Mouse (Mus musculus): ENCODE measurements around the gene Ubox5. TPM values are rescaled to one million over a fixed set of nuclear protein-coding genes. Genes with fewer than 3 reads are reported as not detected.
"Not testable (repeated sequence)": the region's sequence is repeated elsewhere in the genome, so short reads cannot be mapped to it uniquely, and the experiment has no call there.

Ubox5 gene
- polyA plus RNA-seq, 1 experiment from 2014 or later: 13.6 TPM

DNA sequence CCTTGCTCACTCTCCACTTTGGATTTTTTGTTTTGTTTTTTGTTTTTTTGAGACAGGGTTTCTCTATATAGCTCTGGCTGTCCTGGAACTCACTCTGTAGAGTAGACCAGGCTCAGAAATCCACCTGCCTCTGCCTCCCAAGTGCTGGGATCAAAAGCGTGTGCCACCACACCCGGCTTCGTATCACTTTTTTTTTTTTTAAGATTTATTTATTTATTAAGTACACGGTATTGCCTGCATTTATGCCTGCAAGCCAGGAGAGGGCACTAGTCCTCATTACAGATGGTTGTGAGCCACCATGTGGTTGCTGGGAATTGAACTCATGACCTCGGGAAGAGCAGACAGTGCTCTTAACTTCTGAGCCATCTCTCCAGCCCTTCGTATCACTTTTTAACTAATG is 19.2 kb upstream of the Ubox5 start:
- H3K4me2 ChIP-seq; H3K9ac ChIP-seq; H3K4me3 ChIP-seq (replicated peaks); H3K4me1 ChIP-seq; H3K9me3 ChIP-seq (replicated peaks); H3K27ac ChIP-seq; ATAC-seq (replicated peaks; ENCODE audit: low FRiP score); H3K27me3 ChIP-seq: not testable (repeated sequence)
- peaks cover 39% of the 10 kb centered on the region for H3K36me3 ChIP-seq
- 84% methylated on average over 6 of the region's 6 CpGs for WGBS

DNA sequence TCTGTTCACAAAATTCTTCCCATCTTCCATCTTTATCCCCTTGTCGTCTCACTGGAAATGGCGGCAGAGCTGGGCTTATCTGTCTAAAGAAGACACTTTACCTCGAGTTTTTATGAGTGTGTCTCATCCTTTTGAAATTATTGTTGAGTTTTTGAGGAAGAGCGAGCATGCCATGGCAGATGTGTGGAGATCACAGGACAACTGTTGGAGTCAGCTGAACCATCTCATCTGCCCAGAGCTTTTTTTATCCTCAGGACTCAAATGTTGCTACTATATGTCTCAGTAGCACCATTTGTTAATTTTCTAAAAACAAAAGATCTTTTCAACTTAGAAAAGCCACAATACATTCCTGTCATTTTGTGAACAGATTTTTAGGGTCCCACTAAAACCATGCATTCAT is 15.4 kb upstream of the Ubox5 start:
- Histone ChIP-seq H3K9me3 (replicated peaks) (no peaks in the 10 kb centered on the region), H3K9ac (no peak overlapping the region), H3K4me1 (peaks cover 15% of the 10 kb centered on the region), H3K4me3 (replicated peaks) (no peak overlapping the region), H3K27me3 (no peaks in the 10 kb centered on the region), H3K4me2 (no peak overlapping the region), H3K27ac (no peak overlapping the region), H3K36me3 (peaks cover 8% of the 10 kb centered on the region)
- 82% methylated on average over 4 of the region's 4 CpGs for WGBS
- no peak for ATAC-seq (replicated peaks; ENCODE audit: low FRiP score)

DNA sequence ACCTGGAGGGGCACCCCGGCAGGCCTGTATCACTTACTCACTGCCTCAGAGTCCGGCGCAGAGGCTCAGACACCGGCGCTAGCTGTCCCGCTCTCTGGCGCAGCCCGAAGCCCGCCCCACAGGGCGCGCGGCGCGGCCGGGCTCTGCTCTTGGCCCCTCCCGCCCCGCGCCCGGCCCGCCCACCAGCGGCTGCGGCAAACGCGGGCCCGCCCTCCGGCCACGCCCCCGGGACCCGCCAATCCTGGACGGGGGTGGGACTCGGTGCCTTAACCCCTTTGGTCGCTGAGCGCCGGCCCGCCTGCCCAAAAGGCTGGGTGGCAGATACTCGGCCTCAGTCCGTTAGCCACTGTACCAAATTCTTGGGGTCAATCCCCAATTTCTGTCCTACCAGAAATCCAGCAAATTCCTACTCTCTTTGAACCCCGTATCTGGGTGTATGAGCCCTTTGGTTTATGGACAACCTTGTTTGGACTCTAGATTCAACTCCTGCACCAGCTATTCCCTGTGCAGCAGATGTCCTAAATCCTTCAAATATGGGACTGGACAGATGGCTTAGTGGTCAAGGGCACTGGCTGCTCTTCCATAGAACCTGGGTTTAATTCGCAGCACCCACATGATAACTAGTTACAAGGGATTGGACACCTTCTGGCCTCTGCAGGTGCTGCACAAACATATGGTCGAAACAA is 13.0 kb upstream of the Ubox5 start, which contains the start of gene Lzts3:
TSS of gene Lzts3 (minus strand) at position 120 of the 686 bp plus-strand sequence.
- peak within 1 kb of the TSS; percentile 60; the same call in 1 of the 2 replicates for H3K27ac ChIP-seq
- peak within 1 kb of the TSS; percentile 98 for H3K4me2 ChIP-seq
- H3K9ac ChIP-seq: peak within 1 kb of the TSS; percentile 74
- H3K9me3 ChIP-seq (replicated peaks): no peaks in the 10 kb centered on the region
- ATAC-seq (replicated peaks; ENCODE audit: low FRiP score): peak; percentile 93
- 3% methylated on average over 40 of the region's 40 CpGs for WGBS
- peak within 1 kb of the TSS; percentile 79 for H3K4me3 ChIP-seq (replicated peaks)
- H3K36me3 ChIP-seq: no peaks in the 10 kb centered on the region
- H3K4me1 ChIP-seq: peaks cover 30% of the 10 kb centered on the region
- H3K27me3 ChIP-seq: peaks cover 4% of the 10 kb centered on the region; the same call in 1 of the 2 replicates

DNA sequence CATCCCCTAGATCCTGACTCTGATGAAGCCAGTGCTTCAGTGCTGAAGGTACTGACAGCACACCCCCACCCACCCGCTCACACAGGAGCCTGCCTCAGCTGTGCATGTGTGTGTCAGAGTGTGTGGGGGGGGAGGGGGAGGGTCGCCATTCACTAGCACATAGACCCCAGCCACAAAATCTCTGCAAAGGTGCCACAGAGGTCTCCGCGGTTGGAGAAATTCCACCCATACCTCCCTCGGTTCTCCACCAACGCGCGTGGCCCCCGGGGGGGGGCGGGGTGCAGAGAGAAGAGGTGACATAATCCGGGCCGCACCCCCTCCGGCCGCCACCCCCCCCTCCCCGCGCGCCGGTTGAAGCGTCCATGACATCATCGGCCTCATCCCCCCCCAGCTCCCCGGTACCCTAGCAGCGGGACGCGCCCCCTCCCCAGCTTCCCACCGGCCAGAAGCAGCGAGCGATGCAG is 12.4 kb upstream of the Ubox5 start:
- Histone ChIP-seq H3K27ac (peak overlapping the region; percentile 60; the same call in 1 of the 2 replicates), H3K4me3 (replicated peaks) (peak overlapping the region; percentile 79)
- 1% methylated on average over 15 of the region's 27 CpGs for WGBS

DNA sequence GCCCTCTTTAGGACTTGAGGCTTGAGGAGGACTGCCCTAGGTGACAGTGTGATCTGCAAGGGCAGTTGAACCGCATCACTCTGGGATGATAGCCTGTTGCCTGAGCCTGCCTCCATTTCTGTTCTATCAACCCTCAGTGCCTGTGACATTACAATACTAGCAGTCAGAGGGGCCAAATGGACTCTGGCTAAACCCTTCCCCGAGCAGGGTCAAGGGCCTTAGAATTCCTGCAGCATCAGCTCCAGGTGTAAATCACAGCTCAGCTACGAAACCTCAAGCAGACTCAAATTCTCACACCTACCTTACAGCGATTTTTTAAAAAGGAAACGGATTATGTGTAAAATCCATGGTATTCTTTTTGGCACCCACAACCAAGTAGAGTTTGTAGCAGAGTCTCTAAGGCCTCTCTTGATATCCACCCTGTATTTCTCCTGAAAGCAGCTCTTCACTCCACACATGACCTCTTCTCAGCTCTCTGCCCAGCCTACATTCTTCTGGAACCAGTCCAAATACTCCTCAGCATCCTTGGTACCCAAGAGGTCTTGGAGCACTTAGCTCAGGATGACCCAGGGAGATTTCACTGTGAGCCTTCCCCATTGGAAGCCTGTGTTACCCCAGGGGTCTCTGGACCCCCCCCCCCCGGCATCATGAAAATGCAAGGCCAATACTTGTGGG is 11.7 kb upstream of the Ubox5 start:
- Histone ChIP-seq H3K27ac (no peak overlapping the region), H3K4me3 (replicated peaks) (peak overlapping the region; percentile 79), H3K9me3 (replicated peaks) (no peaks in the 10 kb centered on the region), H3K4me2 (peak overlapping the region; percentile 98), H3K27me3 (peaks cover 14% of the 10 kb centered on the region), H3K36me3 (no peaks in the 10 kb centered on the region), H3K4me1 (peaks cover 42% of the 10 kb centered on the region), H3K9ac (peak overlapping the region; percentile 74)
- ATAC-seq (replicated peaks; ENCODE audit: low FRiP score): no peak
- WGBS: 53% methylated on average over 6 of the region's 6 CpGs

More for the DNA sequence above, 12.4 kb upstream of the Ubox5 start:
- H3K9ac ChIP-seq: peak overlapping the region; percentile 74
- H3K4me2 ChIP-seq: peak overlapping the region; percentile 98
- H3K4me1 ChIP-seq: peaks cover 35% of the 10 kb centered on the region
- no peaks in the 10 kb centered on the region for H3K9me3 ChIP-seq (replicated peaks)
- no peaks in the 10 kb centered on the region for H3K36me3 ChIP-seq
- H3K27me3 ChIP-seq: peaks cover 7% of the 10 kb centered on the region
- peak; percentile 40; the same call in 1 of the 2 replicates for ATAC-seq (replicated peaks; ENCODE audit: low FRiP score)

DNA sequence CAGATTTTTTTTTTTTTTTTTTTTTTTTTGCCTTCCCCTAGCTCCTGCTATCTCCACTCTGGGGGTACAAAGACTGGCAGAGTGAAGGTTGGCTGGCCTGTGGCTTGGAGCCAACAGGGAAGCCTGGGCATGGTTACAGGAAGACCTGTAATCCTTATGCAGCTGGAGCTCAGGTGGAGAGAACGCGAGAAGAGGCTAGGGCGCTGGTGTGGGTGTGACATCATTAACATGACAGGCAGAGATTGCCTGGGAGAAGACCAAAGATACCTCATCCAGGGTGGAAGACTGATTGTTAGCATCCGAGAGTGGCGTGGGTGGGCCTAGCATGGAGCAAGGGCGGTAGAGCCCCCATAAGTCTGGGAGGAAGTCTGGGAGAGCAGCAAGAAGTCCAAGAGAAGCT is 9.4 kb upstream of the Ubox5 start:
- Histone ChIP-seq H3K9me3 (replicated peaks) (no peaks in the 10 kb centered on the region), H3K9ac (no peak overlapping the region), H3K36me3 (0 out of 2 replicates have a peak, but pooled peaks cover 4% of the 10 kb centered on the region), H3K4me1 (peaks cover 64% of the 10 kb centered on the region), H3K27ac (peak overlapping the region; percentile 87), H3K4me2 (no peak overlapping the region), H3K27me3 (peaks cover 36% of the 10 kb centered on the region), H3K4me3 (replicated peaks) (no peak overlapping the region)
- no peak for ATAC-seq (replicated peaks; ENCODE audit: low FRiP score)
- WGBS: 83% methylated on average over 6 of the region's 6 CpGs

DNA sequence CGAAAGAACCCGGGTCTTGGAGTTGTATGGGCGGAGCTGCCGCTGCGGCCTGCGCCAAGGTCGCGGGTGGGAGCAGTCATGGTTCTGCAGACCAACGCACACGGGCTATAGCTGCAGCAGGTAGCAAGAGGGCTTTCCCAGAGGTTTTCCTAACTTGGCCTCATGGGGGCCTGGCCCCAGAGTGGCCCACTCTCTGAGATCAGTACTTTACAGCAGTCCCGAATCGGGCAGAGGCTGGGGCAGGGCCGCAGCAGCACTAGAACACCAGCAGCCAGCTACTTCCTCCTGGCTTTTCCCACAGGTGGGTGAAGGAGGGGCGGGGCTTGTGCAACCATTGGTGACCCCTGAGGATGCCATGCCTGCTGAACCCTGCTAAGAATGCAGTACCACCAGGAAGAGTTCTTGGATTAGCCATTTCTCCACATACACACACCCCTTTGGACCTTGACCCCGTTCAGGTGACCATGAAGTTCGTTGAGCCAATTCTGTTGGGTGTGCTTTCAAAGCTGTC is 8.3 kb upstream of the Ubox5 start:
- H3K4me1 ChIP-seq: peaks cover 73% of the 10 kb centered on the region
- peaks cover 44% of the 10 kb centered on the region for H3K27me3 ChIP-seq
- peak; percentile 48 for ATAC-seq (replicated peaks; ENCODE audit: low FRiP score)
- WGBS: 21% methylated on average over 16 of the region's 16 CpGs
- peak overlapping the region; percentile 24; the same call in 1 of the 2 replicates for H3K9ac ChIP-seq
- H3K4me2 ChIP-seq: peak overlapping the region; percentile 50
- H3K27ac ChIP-seq: peak overlapping the region; percentile 87
- 0 out of 2 replicates have a peak, but pooled peaks cover 4% of the 10 kb centered on the region for H3K36me3 ChIP-seq
- peak overlapping the region; percentile 23 for H3K4me3 ChIP-seq (replicated peaks)
- H3K9me3 ChIP-seq (replicated peaks): no peaks in the 10 kb centered on the region

DNA sequence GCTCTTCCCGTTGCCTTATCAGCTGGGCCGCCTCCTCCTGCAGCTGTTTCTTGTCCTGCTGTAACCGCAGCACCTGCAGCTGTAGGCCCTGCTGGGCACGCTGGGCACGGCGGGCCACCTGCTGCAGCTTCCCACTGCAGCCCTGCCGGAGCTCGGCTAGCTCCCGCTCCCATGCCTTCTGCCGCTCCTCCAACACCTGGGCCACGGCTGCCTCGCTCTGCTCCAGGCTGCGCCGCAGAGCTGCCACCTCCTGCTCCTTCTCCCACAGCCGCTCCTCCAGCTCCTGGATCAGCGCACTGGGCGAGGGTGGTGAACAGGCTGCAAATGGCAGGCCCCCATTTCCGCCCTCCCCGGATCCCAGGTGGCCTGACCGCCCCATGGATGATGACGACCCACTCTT is 6.0 kb upstream of the Ubox5 start:
- Histone ChIP-seq H3K36me3 (0 out of 2 replicates have a peak, but pooled peaks cover 4% of the 10 kb centered on the region), H3K27me3 (peaks cover 44% of the 10 kb centered on the region), H3K4me3 (replicated peaks) (peak overlapping the region; percentile 39), H3K4me2 (peak overlapping the region; percentile 77), H3K4me1 (peaks cover 62% of the 10 kb centered on the region), H3K9ac (0 out of 2 replicates have a peak overlapping the region, but pooled peaks have one; percentile 49), H3K9me3 (replicated peaks) (no peaks in the 10 kb centered on the region), H3K27ac (no peak overlapping the region)
- 23% methylated on average over 21 of the region's 21 CpGs for WGBS
- ATAC-seq (replicated peaks; ENCODE audit: low FRiP score): no peak

DNA sequence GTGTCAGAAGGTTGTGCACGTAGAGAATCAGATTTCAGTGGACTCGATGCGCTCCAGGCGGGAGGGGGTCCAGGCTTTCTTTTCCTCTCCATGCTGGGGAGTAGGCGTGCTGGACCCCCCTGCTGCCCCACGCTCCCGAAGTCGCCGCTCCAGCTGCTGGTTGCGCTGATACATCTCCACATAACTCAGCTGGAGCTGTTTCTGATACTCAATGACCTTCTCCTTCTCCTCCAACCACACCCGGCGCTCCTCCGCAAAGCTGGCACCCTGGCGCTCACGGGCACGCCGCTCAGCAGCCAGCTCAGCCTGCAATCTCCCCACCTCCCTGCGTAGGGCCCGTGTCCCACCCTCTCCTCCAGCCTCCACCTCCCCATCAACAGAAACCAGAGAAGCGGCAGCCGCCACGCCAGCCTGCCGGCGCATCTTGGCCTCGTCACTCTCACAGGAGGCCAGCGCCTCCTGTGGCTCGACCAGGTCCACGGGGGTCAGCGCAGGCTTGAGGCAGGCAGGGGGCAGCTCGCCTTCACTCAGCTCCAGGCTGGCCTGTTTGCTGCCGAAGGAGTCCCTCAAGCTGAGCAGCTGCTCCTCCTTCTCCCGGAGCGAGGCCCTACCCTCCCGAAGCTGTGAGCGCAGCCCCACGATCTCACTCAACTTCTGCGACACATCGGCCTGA is 5.0 kb upstream of the Ubox5 start:
- ATAC-seq (replicated peaks; ENCODE audit: low FRiP score): peak; percentile 37
- Histone ChIP-seq H3K27me3 (peaks cover 44% of the 10 kb centered on the region), H3K27ac (peak overlapping the region; percentile 27; the same call in 1 of the 2 replicates), H3K9me3 (replicated peaks) (no peaks in the 10 kb centered on the region), H3K4me2 (peak overlapping the region; percentile 77), H3K4me3 (replicated peaks) (peak overlapping the region; percentile 39), H3K36me3 (0 out of 2 replicates have a peak, but pooled peaks cover 4% of the 10 kb centered on the region), H3K4me1 (peaks cover 62% of the 10 kb centered on the region), H3K9ac (peak overlapping the region; percentile 49)
- 2% methylated on average over 38 of the region's 38 CpGs for WGBS

DNA sequence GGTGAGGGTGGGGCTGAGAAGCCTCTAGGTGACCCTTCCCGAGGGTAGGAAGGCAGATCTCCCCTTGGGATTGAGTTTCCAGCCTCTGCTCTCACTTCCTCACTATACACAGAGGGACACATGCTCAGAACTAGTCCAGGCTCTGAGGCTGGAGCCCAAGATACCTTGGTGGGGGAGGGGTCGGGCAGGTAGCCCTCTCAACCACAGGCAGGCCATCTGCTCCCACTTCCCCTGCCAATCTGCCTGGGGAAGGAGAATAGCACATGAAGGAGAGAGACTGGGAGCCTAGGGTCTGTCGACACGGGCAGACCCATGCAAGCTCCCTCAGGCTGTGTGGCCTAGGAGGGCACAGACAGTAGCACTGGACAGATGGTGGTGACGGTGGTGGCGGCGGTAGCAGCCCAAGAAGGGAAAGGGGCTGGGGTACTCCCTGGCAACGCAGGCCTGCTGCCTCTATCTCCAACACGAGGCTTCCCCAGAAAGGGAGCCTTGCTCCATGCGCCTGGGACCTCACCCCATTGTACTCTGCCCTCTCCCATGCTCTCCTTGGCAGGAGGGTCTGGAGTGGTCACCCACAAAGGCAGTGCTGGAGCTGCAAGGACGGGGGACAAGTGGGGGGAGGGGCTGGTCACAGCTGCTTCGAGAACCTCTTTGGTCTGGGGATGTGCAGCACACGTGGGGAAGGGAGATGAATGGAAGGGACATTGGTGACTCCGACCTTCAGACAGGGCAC is 4.3 kb upstream of the Ubox5 start:
- Histone ChIP-seq H3K36me3 (0 out of 2 replicates have a peak, but pooled peaks cover 4% of the 10 kb centered on the region), H3K9ac (peak overlapping the region; percentile 49; the same call in 1 of the 2 replicates), H3K4me1 (peaks cover 61% of the 10 kb centered on the region), H3K4me2 (peak overlapping the region; percentile 77), H3K9me3 (replicated peaks) (no peaks in the 10 kb centered on the region), H3K27me3 (peaks cover 44% of the 10 kb centered on the region), H3K27ac (no peak overlapping the region), H3K4me3 (replicated peaks) (peak overlapping the region; percentile 39)
- 16% methylated on average over 13 of the region's 14 CpGs for WGBS
- 0 out of 2 replicates have a peak, but pooled peaks have one; percentile 1 for ATAC-seq (replicated peaks; ENCODE audit: low FRiP score)

Data from kidney, embryonic 15.5 days (tissue).